Mouse (Mus musculus) lung, embryonic 14.5 days (tissue): ENCODE measurements at regions not wholly inside any gene's neighbourhood (a gene's known extent, or its start where the extent isn't known, plus 50 kb on each side); places are given as distances from the start of the nearest gene placed in this dataset.

Source experiments
- ATAC-seq: fragments of 200-750 bp; cut with Nextera tagmentation; 2 replicates; pipeline ENCODE4 v1.8.0; 2017; ENCODE audit warnings: mild to moderate bottlenecking, moderate TSS enrichment, moderate library complexity; ENCODE audit not compliant: insufficient read depth
- DNase-seq: peaks from one replicate; pipeline ENCODE4 v3.0.0-alpha.2; 2015
- H3K27ac ChIP-seq: fragments of 300-500 bp; sonication (generic); 2 replicates; pipeline ENCODE4 v1.5.1; 2014; ENCODE audit warnings: low read depth, mild to moderate bottlenecking, moderate library complexity
- H3K27me3 ChIP-seq: fragments of 300-500 bp; sonication (generic); 2 replicates; pipeline ENCODE4 v1.6.1; 2014; ENCODE audit warnings: low read length, control low read depth; ENCODE audit not compliant: insufficient read depth
- H3K36me3 ChIP-seq: fragments of 300-500 bp; sonication (generic); 2 replicates; pipeline ENCODE4 v1.6.1; 2014; ENCODE audit warnings: control low read depth; ENCODE audit not compliant: insufficient read depth
- H3K4me1 ChIP-seq: fragments of 300-500 bp; sonication (generic); 2 replicates; pipeline ENCODE4 v1.6.1; 2014; ENCODE audit warnings: antibody characterized with exemption, control low read depth; ENCODE audit not compliant: insufficient read depth
- H3K4me2 ChIP-seq: fragments of 300-500 bp; sonication (generic); 2 replicates; pipeline ENCODE4 v1.6.1; 2014; ENCODE audit warnings: mild to moderate bottlenecking
- H3K4me3 ChIP-seq: fragments of 300-500 bp; sonication (generic); 2 replicates; pipeline ENCODE4 v1.5.1; 2014; ENCODE audit warnings: low read depth, low read length
- H3K9ac ChIP-seq: fragments of 300-500 bp; sonication (generic); 2 replicates; pipeline ENCODE4 v1.6.1; 2014
- H3K9me3 ChIP-seq: fragments of 300-500 bp; sonication (generic); 2 replicates; pipeline ENCODE4 v1.6.1; 2016; ENCODE audit warnings: low read depth, low read length, control low read depth
- CTCF ChIP-seq: IDR thresholded peaks from 2 replicates; pipeline ENCODE4 v1.5.1; 2016; ENCODE audit warnings: antibody characterized with exemption, low read depth
- WGBS: fragments of 180-500 bp; shearing (Covaris S2); extraction: QIAGEN DNeasy Blood & Tissue Kit; methylation state at CpG from one replicate; pipeline ENCODE4 v1.1.7; 2014; 5-methylcytosine and 5-hydroxymethylcytosine counted together

GRCm38 (mm10) chr1:136690068-136690467, 65.4 kb downstream of the Zfp281 start:
- Histone ChIP-seq H3K27me3 (no peaks in the 10 kb centered on the region), H3K9ac (no peak overlapping the region), H3K27ac (no peak overlapping the region), H3K4me2 (no peak overlapping the region), H3K36me3 (no peaks in the 10 kb centered on the region), H3K4me1 (0 out of 2 replicates have a peak, but pooled peaks cover 2% of the 10 kb centered on the region), H3K9me3 (no peaks in the 10 kb centered on the region), H3K4me3 (no peak overlapping the region)
- no peak for TF ChIP-seq CTCF
- 23% methylated on average over 2 of the region's 2 CpGs for WGBS
- no peak for DNase-seq
- ATAC-seq = no peak

- DNase-seq = peak; percentile 15
- H3K4me3 ChIP-seq = no peak overlapping the region
- no peaks in the 10 kb centered on the region for H3K36me3 ChIP-seq
- H3K27ac ChIP-seq = no peak overlapping the region
- no peak for TF ChIP-seq CTCF
- H3K4me2 ChIP-seq = no peak overlapping the region
- 47% methylated on average over 5 of the region's 5 CpGs for WGBS
- no peaks in the 10 kb centered on the region for H3K27me3 ChIP-seq
- no peak for ATAC-seq
- no peak overlapping the region for H3K9ac ChIP-seq
- no peaks in the 10 kb centered on the region for H3K9me3 ChIP-seq
- peaks cover 4% of the 10 kb centered on the region; the same call in 1 of the 2 replicates for H3K4me1 ChIP-seq
Measured at GRCm38 (mm10) chr1:136693421-136693820, 68.7 kb downstream of the Zfp281 start.

- no peak overlapping the region for H3K9ac ChIP-seq
- no peaks in the 10 kb centered on the region for H3K27me3 ChIP-seq
- ATAC-seq = no peak
- 0 out of 2 replicates have a peak overlapping the region, but pooled peaks have one; percentile 19 for H3K27ac ChIP-seq
- no peak for TF ChIP-seq CTCF
- DNase-seq = peak; percentile 48
- H3K4me1 ChIP-seq = peaks cover 8% of the 10 kb centered on the region; the same call in 1 of the 2 replicates
- 46% methylated on average over 7 of the region's 7 CpGs for WGBS
- no peak overlapping the region for H3K4me3 ChIP-seq
- H3K36me3 ChIP-seq = no peaks in the 10 kb centered on the region
- H3K9me3 ChIP-seq = no peaks in the 10 kb centered on the region
- H3K4me2 ChIP-seq = no peak overlapping the region
Measured at GRCm38 (mm10) chr1:136694983-136695382, 70.3 kb downstream of the Zfp281 start.

- 11% methylated on average over 19 of the region's 19 CpGs for WGBS
- Histone ChIP-seq H3K4me2 (peak overlapping the region; percentile 44), H3K9ac (no peak overlapping the region; the same call in 1 of the 2 replicates), H3K9me3 (no peaks in the 10 kb centered on the region), H3K27me3 (no peaks in the 10 kb centered on the region), H3K36me3 (no peaks in the 10 kb centered on the region), H3K27ac (peak overlapping the region; percentile 19; the same call in 1 of the 2 replicates), H3K4me3 (0 out of 2 replicates have a peak overlapping the region, but pooled peaks have one; percentile 3), H3K4me1 (peaks cover 8% of the 10 kb centered on the region; the same call in 1 of the 2 replicates)
- no peak for TF ChIP-seq CTCF
- DNase-seq (peak; percentile 42), ATAC-seq (0 out of 2 replicates have a peak, but pooled peaks have one; percentile 47)
Measured at GRCm38 (mm10) chr1:136696077-136696641, 71.5 kb downstream of the Zfp281 start.

GRCm38 (mm10) chr1:136698454-136699152, 73.9 kb downstream of the Zfp281 start:
- peak; percentile 57 for DNase-seq
- no peak for TF ChIP-seq CTCF
- Histone ChIP-seq H3K9me3 (no peaks in the 10 kb centered on the region), H3K27ac (peak overlapping the region; percentile 2; the same call in 1 of the 2 replicates), H3K36me3 (no peaks in the 10 kb centered on the region), H3K27me3 (no peaks in the 10 kb centered on the region), H3K4me2 (no peak overlapping the region), H3K4me1 (peaks cover 8% of the 10 kb centered on the region; the same call in 1 of the 2 replicates), H3K4me3 (no peak overlapping the region), H3K9ac (no peak overlapping the region)
- ATAC-seq = 0 out of 2 replicates have a peak, but pooled peaks have one; percentile 43
- 13% methylated on average over 9 of the region's 9 CpGs for WGBS

- ATAC-seq = no peak
- H3K9ac ChIP-seq = no peak overlapping the region
Measured at GRCm38 (mm10) chr1:136699153-136699524, 74.4 kb downstream of the Zfp281 start.

GRCm38 (mm10) chr1:136699571-136699970, 74.9 kb downstream of the Zfp281 start:
- H3K4me1 ChIP-seq = peaks cover 8% of the 10 kb centered on the region; the same call in 1 of the 2 replicates
- ATAC-seq = no peak
- H3K36me3 ChIP-seq = no peaks in the 10 kb centered on the region
- H3K27ac ChIP-seq = no peak overlapping the region
- H3K27me3 ChIP-seq = no peaks in the 10 kb centered on the region
- no peak for DNase-seq
- no peak overlapping the region for H3K9ac ChIP-seq
- H3K4me2 ChIP-seq = no peak overlapping the region
- WGBS = 70% methylated on average over 8 of the region's 8 CpGs
- no peak for TF ChIP-seq CTCF
- no peak overlapping the region for H3K4me3 ChIP-seq
- H3K9me3 ChIP-seq = no peaks in the 10 kb centered on the region

More at GRCm38 (mm10) chr1:136699153-136699524, 74.4 kb downstream of the Zfp281 start:
- 56% methylated on average over 7 of the region's 7 CpGs for WGBS
- H3K4me2 ChIP-seq = no peak overlapping the region
- peaks cover 8% of the 10 kb centered on the region; the same call in 1 of the 2 replicates for H3K4me1 ChIP-seq
- H3K27ac ChIP-seq = peak overlapping the region; percentile 2; the same call in 1 of the 2 replicates
- no peak overlapping the region for H3K4me3 ChIP-seq
- no peaks in the 10 kb centered on the region for H3K27me3 ChIP-seq
- DNase-seq = no peak
- no peak for TF ChIP-seq CTCF
- no peaks in the 10 kb centered on the region for H3K9me3 ChIP-seq
- H3K36me3 ChIP-seq = no peaks in the 10 kb centered on the region
